Mouse (Mus musculus) brain, embryonic 14.5 days (tissue): ENCODE measurements around the gene Tlx1.

Source experiments
- CTCF ChIP-seq: fragments of 200-500 bp; IDR thresholded peaks from 2 replicates; pipeline ENCODE4 v1.5.1; 2012; ENCODE audit warnings: inconsistent platforms, mild to moderate bottlenecking, moderate library complexity, borderline replicate concordance; ENCODE audit not compliant: insufficient read depth, insufficient read length; ENCODE audit errors: extremely low read depth
- POLR2A ChIP-seq: fragments of 200-500 bp; IDR thresholded peaks from 2 replicates; pipeline ENCODE4 v1.6.1; 2012; ENCODE audit warnings: mild to moderate bottlenecking, inconsistent platforms, borderline replicate concordance; ENCODE audit not compliant: poor library complexity, insufficient read depth, insufficient read length, severe bottlenecking; ENCODE audit errors: extremely low read depth

GRCm38 (mm10) chr19:45159491-45159890 lies 9.0 kb downstream of the Tlx1 start:
- TF ChIP-seq POLR2A (no peak), CTCF (no peak)
